Mouse (Mus musculus): Measurements from ENCODE around the gene Gpr137. TPM values are rescaled to one million over a fixed set of nuclear protein-coding genes. Genes with fewer than 3 reads are reported as not detected.

Gpr137 gene
- polyA plus RNA-seq, 1 experiment from 2014 or later, result 20.0 TPM

GRCm38 (mm10) chr19:6909507-6910289, 32.6 kb downstream of the Gpr137 start, which contains the start of the genes Trmt112 and Prdx5:
Gene Trmt112, plus strand, starts transcription at chr19:6909698.
Gene Prdx5, minus strand, starts transcription at chr19:6910106.
- Histone ChIP-seq H3K9ac (ENCODE audit: low read depth, low read length) (peak within 1 kb of the TSS; percentile 68), H3K4me2 (replicated peaks; ENCODE audit: low read depth) (peak within 1 kb of the TSS; percentile 68), H3K4me3 (ENCODE audit: low read depth, low read length) (peak within 1 kb of the TSS; percentile 64), H3K9me3 (ENCODE audit: control insufficient read depth) (no peaks in the 10 kb centered on the region), H3K27ac (ENCODE audit: low read depth, low read length) (peak within 1 kb of the TSS; percentile 99), H3K4me1 (replicated peaks; ENCODE audit: control insufficient read depth, insufficient read depth, low read length) (peaks cover 4% of the 10 kb centered on the region; the same call in 1 of the 2 replicates), H3K27me3 (replicated peaks; ENCODE audit: control insufficient read depth, insufficient read depth, low read length) (no peaks in the 10 kb centered on the region), H3K36me3 (ENCODE audit: control insufficient read depth, insufficient read depth) (peaks cover 60% of the 10 kb centered on the region)
- WGBS, result under 1% methylated on average over 65 of the region's 65 CpGs
- peak; percentile 81 for ATAC-seq
- peak; percentile 48 for TF ChIP-seq CTCF (IDR thresholded peaks at IDR 0.05; ENCODE audit: low read depth)

- Histone ChIP-seq H3K4me3 (ENCODE audit: low read depth, low read length) (peak overlapping the region; percentile 64), H3K36me3 (ENCODE audit: control insufficient read depth, insufficient read depth) (peaks cover 57% of the 10 kb centered on the region), H3K4me2 (replicated peaks; ENCODE audit: low read depth) (peak overlapping the region; percentile 68), H3K27ac (ENCODE audit: low read depth, low read length) (peak overlapping the region; percentile 99), H3K9me3 (ENCODE audit: control insufficient read depth) (no peaks in the 10 kb centered on the region), H3K9ac (ENCODE audit: low read depth, low read length) (peak overlapping the region; percentile 68), H3K4me1 (replicated peaks; ENCODE audit: control insufficient read depth, insufficient read depth, low read length) (peaks cover 4% of the 10 kb centered on the region; the same call in 1 of the 2 replicates), H3K27me3 (replicated peaks; ENCODE audit: control insufficient read depth, insufficient read depth, low read length) (no peaks in the 10 kb centered on the region)
- no peak for ATAC-seq
- WGBS, result 4% methylated on average over 11 of the region's 11 CpGs
- no peak for TF ChIP-seq CTCF (IDR thresholded peaks at IDR 0.05; ENCODE audit: low read depth)
These were observed 33.3 kb downstream of the Gpr137 start for GRCm38 (mm10) chr19:6909021-6909420.

- WGBS, result 74% methylated on average over 7 of the region's 7 CpGs
- Histone ChIP-seq H3K4me3 (ENCODE audit: low read depth, low read length) (peak overlapping the region; percentile 64), H3K27ac (ENCODE audit: low read depth, low read length) (no peak overlapping the region), H3K4me1 (replicated peaks; ENCODE audit: control insufficient read depth, insufficient read depth, low read length) (peaks cover 4% of the 10 kb centered on the region; the same call in 1 of the 2 replicates), H3K36me3 (ENCODE audit: control insufficient read depth, insufficient read depth) (peaks cover 47% of the 10 kb centered on the region), H3K9me3 (ENCODE audit: control insufficient read depth) (no peaks in the 10 kb centered on the region), H3K9ac (ENCODE audit: low read depth, low read length) (peak overlapping the region; percentile 68), H3K4me2 (replicated peaks; ENCODE audit: low read depth) (peak overlapping the region; percentile 68), H3K27me3 (replicated peaks; ENCODE audit: control insufficient read depth, insufficient read depth, low read length) (no peaks in the 10 kb centered on the region)
- no peak for ATAC-seq
- TF ChIP-seq CTCF (IDR thresholded peaks at IDR 0.05; ENCODE audit: low read depth), result peak; percentile 39
These were observed 34.3 kb downstream of the Gpr137 start for GRCm38 (mm10) chr19:6907811-6908540.

GRCm38 (mm10) chr19:6907094-6907493, 35.2 kb downstream of the Gpr137 start:
- 0 out of 2 replicates have a peak overlapping the region, but pooled peaks have one; percentile 1 for H3K9ac ChIP-seq (ENCODE audit: low read depth, low read length)

GRCm38 (mm10) chr19:6906199-6906598, 36.1 kb downstream of the Gpr137 start:
- no peak overlapping the region for H3K4me2 ChIP-seq (replicated peaks; ENCODE audit: low read depth)
- ATAC-seq, result no peak
- no peaks in the 10 kb centered on the region for H3K27me3 ChIP-seq (replicated peaks; ENCODE audit: control insufficient read depth, insufficient read depth, low read length)
- H3K9ac ChIP-seq (ENCODE audit: low read depth, low read length), result no peak overlapping the region
- WGBS, result 76% methylated on average over 3 of the region's 3 CpGs
- no peak overlapping the region for H3K4me3 ChIP-seq (ENCODE audit: low read depth, low read length)
- peaks cover 29% of the 10 kb centered on the region for H3K36me3 ChIP-seq (ENCODE audit: control insufficient read depth, insufficient read depth)
- H3K4me1 ChIP-seq (replicated peaks; ENCODE audit: control insufficient read depth, insufficient read depth, low read length), result peaks cover 4% of the 10 kb centered on the region; the same call in 1 of the 2 replicates
- H3K27ac ChIP-seq (ENCODE audit: low read depth, low read length), result no peak overlapping the region
- no peaks in the 10 kb centered on the region for H3K9me3 ChIP-seq (ENCODE audit: control insufficient read depth)
- TF ChIP-seq CTCF (IDR thresholded peaks at IDR 0.05; ENCODE audit: low read depth), result 0 out of 2 replicates have a peak, but pooled peaks have one; percentile 11

More at GRCm38 (mm10) chr19:6907094-6907493, 35.2 kb downstream of the Gpr137 start:
- H3K27me3 ChIP-seq (replicated peaks; ENCODE audit: control insufficient read depth, insufficient read depth, low read length), result no peaks in the 10 kb centered on the region
- no peak overlapping the region for H3K27ac ChIP-seq (ENCODE audit: low read depth, low read length)
- peak overlapping the region; percentile 68; the same call in 1 of the 2 replicates for H3K4me2 ChIP-seq (replicated peaks; ENCODE audit: low read depth)
- no peak overlapping the region for H3K4me3 ChIP-seq (ENCODE audit: low read depth, low read length)
- no peak for TF ChIP-seq CTCF (IDR thresholded peaks at IDR 0.05; ENCODE audit: low read depth)
- H3K4me1 ChIP-seq (replicated peaks; ENCODE audit: control insufficient read depth, insufficient read depth, low read length), result peaks cover 4% of the 10 kb centered on the region; the same call in 1 of the 2 replicates
- no peaks in the 10 kb centered on the region for H3K9me3 ChIP-seq (ENCODE audit: control insufficient read depth)
- peaks cover 38% of the 10 kb centered on the region for H3K36me3 ChIP-seq (ENCODE audit: control insufficient read depth, insufficient read depth)
- 91% methylated on average over 8 of the region's 8 CpGs for WGBS
- no peak for ATAC-seq
